Mouse (Mus musculus) thymus, postnatal 25 days (tissue): Measurements from ENCODE around the gene Hist1h2bm.

Experiments used
- DNase-seq: peaks from one replicate; pipeline ENCODE4 v3.0.0; 2022

The Hist1h2bm gene

DNA sequence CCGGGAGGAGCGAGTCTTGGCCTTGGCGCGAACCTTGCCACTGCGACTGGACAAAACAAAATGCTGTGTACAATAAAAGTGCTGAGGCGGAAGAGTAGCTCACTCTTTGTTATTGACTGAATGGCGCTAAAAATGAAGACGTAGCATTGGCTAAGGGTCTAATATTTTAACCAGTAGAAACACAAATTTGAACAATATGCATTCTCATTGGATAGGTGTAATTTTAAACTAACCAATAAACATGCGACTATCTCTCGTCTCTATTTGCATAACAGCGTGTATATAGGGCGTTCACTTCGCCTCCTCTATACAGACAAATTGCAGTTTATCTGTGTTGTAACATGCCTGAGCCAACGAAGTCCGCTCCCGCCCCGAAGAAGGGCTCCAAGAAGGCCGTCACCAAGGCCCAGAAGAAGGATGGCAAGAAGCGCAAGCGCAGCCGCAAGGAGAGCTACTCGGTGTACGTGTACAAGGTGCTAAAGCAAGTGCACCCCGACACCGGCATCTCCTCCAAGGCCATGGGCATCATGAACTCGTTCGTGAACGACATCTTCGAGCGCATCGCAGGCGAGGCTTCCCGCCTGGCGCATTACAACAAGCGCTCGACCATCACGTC lies at the start of gene Hist1h2bm:
Hist1h2bm (plus strand) TSS at position 288 of the 616 bp plus-strand sequence.
- DNase-seq, result peak; percentile 76

- DNase-seq, result no peak
Measured at GRCm38 (mm10) chr13:21677305-21677704, 44.5 kb upstream of the Hist1h2bm start, which contains the start of gene Olfr1360. TSS of gene Olfr1360 (minus strand) at chr13:21677405.

- no peak for DNase-seq
Measured at GRCm38 (mm10) chr13:21697811-21698210, 24.0 kb upstream of the Hist1h2bm start, which contains the start of gene Olfr1359. TSS of gene Olfr1359 (plus strand) at chr13:21698111.

- no peak for DNase-seq
Measured at GRCm38 (mm10) chr13:21706669-21707068, 15.2 kb upstream of the Hist1h2bm start.

GRCm38 (mm10) chr13:21710031-21710711 lies 11.7 kb upstream of the Hist1h2bm start:
- DNase-seq, result peak; percentile 93

DNA sequence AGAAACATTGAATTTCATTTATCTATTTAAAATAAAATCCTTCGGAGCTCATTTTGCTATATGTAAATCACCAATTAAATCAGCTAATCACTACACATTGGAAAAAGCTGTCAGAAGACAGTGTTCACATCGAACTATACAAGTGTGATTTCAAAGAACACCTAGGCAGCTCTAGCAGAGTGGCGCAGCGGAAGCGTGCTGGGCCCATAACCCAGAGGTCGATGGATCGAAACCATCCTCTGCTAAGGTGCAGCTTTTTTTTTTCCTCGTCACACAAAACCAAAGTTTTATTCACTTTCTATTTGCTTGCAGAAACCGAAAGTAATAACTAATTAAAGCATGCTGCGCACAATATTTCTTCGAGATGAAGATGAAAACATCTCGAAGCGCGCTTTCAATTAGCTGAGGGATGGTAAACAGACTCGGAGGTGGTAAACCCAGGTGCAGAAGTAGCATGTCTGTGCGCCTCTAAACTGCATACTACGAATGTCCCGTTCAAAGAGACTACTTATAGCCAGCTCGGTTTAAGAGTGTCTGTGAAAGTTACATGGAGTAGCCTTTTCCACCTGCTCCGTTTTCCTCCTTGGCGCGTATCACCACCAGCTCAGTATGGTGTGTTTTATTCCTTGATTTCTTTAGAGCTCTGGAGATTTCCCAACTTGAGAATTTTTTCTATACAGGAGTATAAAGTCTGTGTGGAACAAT lies 10.9 kb upstream of the Hist1h2bm start:
- peak; percentile 86 for DNase-seq

- no peak for DNase-seq
Measured at GRCm38 (mm10) chr13:21711698-21712097, 10.1 kb upstream of the Hist1h2bm start.

DNA sequence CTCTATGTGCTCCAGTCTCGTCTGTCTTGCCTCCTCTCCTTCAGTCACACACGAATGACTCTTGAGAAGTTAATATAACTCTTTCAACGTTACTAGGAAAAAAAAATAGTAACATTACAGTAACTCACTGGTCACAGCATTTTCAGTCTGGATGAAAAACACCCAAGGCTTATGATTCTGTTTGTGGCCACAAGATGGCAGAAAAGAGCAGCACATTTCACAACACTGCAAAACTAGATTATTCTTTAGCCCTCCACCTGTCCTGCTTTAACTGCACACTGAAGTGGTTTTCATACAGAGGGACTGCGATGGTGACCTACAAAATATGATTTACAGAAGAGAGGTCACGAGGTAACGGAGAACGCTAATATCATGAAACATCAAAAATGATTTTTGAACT lies 7.1 kb upstream of the Hist1h2bm start:
- DNase-seq, result peak; percentile 76

DNA sequence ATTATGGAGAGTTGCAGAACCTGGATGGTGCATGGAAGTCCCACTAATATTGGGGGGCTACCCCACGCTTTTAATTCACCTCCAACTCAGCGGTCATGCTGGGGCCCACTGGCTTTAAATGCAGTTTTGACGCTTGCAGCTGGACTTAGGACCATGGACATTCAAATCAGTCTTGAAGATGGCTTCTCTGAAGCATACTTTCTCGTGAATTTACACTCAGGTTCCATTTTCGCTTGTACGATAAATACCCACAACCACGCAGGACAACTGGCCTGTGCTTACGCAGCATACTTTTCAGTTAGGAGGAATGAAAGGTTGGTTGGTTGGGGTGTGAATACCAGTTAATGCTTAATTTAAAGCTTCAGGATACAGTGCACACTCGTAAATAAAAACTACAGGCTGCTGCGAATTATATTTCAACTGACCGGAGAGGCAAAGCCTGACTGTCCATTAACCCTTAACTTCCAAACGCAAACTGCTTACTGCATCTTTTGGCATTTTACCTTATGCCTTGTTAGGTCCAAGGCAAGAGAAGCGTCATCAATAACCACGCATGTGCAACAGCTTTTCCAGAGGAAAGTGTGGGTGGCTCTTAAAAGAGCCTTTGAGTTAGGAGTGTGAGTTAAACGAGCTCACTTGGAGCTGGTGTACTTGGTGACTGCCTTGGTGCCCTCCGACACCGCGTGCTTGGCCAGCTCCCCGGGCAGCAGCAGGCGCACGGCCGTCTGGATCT lies 6.5 kb upstream of the Hist1h2bm start:
- peak; percentile 12 for DNase-seq

- DNase-seq, result peak; percentile 86
Measured at GRCm38 (mm10) chr13:21715864-21716539, 5.8 kb upstream of the Hist1h2bm start, which contains the start of the genes Hist1h2bl and Hist1h2ai. TSS of gene Hist1h2bl (minus strand) at chr13:21716143. TSS of gene Hist1h2ai (plus strand) at chr13:21716422.

DNA sequence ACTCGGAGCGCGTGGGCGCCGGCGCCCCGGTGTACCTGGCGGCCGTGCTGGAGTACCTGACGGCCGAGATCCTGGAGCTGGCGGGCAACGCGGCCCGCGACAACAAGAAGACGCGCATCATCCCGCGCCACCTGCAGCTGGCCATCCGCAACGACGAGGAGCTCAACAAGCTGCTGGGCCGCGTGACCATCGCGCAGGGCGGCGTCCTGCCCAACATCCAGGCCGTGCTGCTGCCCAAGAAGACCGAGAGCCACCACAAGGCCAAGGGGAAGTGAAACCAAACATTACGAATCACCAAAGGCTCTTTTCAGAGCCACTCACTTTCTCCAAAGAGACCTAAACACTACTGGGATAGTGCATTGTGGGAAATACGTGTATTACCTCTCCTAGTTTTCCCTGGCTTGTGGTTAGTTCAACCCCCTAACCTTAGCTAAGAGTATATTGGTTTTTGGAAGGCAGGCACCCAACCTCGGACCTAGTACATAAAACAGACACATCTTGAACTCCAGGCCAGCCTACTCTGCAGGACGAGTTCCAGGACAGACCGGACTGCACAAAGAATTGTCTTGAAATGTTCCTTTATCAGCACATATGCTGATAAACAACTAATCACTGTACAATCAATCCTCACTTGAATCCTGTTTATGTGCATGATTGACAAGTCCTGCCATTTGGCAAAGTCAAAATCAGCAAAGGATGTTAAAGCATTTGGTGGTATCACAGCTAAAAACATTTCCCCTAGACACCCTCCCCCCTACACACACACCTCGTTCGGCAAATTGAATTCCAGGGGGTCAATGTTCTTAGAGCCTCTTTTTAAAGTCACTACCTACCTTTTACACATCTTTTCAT lies 5.1 kb upstream of the Hist1h2bm start:
- DNase-seq, result peak; percentile 44

DNA sequence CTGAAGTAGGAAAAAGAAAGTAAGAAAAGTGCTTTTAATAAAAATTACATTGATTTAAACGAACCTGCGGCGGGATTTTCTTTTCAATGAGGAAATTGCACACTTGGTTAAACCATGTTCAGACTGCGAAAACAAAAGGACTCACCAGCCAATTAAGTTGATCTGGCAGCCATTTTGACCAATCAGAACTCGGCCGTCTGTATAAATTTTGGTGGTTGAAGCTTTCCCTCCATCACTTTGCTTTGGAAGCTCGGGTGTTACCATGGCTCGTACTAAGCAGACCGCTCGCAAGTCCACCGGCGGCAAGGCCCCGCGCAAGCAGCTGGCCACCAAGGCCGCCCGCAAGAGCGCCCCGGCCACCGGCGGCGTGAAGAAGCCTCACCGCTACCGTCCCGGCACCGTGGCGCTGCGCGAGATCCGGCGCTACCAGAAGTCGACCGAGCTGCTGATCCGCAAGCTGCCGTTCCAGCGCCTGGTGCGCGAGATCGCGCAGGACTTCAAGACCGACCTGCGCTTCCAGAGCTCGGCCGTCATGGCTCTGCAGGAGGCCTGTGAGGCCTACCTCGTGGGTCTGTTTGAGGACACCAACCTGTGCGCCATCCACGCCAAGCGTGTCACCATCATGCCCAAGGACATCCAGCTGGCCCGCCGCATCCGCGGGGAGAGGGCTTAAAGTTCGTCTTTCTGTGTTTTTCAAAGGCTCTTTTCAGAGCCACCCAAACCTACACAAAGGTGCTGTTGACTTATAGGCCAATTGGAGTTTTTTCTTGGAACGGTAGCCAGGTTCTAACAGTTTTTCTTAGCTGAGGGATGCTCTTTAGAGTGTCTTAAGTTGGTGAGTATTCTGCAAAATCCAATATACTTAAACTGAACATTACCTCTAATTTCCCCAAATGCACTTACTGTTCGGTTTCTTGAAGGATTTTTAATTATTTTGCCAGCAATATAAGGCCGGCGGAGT lies 4.2 kb upstream of the Hist1h2bm start, which contains the start of gene Hist1h3h:
Hist1h3h (plus strand) TSS at position 263 of the 961 bp plus-strand sequence.
- DNase-seq, result peak; percentile 91

DNA sequence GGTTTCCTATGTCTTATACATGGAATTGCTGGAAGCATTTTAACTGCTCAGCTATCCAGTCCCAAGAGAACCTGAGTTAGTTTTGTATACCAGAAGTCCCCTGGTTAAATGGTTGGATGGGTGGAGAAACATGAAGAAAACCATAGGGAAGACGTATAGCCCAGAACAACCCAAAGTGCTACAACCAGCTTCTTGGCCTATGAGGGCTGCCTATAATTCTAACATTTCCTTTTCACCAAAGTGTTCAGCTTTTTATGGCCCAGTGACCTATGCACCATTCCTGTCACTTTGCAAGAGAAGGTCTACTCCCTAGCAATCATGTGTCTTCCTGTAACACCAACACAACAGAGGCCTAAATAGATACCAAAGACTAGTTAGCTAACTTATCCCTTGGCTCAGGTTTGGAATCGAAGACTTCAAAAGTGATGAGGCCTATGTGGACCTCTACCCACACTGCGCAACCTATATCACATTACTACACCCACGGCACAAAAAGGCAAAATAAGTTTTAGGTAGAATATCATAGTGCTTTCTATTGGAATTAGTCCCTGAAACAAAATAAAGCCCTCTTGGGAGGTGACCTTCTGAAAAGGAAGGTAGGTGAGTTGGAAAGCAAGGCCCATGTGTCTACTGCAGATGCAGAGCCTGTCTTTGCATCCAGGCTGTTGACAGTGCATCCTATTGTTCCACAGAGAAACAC lies 3.3 kb upstream of the Hist1h2bm start:
- DNase-seq, result peak; percentile 13

DNA sequence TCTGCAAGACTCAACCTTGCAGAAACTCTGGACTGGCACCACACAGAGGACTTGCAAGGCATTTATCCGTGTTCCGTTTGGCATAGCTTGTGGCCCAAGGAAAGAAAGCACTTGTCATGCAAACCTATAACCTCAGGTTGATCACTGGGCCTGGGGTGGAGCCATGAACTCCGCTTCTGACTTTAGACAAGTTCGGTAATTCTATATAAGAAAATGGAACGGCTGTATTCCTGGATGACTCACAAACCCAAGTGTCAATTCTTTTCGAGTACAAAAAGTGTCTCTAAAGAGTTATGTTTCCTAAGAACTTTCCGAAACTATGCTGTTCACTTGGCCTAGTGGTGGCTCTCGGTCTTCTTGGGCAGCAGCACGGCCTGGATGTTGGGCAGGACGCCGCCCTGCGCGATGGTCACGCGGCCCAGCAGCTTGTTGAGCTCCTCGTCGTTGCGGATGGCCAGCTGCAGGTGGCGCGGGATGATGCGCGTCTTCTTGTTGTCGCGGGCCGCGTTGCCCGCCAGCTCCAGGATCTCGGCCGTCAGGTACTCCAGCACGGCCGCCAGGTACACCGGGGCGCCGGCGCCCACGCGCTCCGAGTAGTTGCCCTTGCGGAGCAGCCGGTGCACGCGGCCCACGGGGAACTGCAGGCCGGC lies 612 bp upstream of the Hist1h2bm start:
- peak; percentile 20 for DNase-seq

- DNase-seq, result no peak
Measured at GRCm38 (mm10) chr13:21722373-21722925, 605 bp downstream of the Hist1h2bm start.

- DNase-seq, result peak; percentile 35
Measured at GRCm38 (mm10) chr13:21722993-21723836, 1.4 kb downstream of the Hist1h2bm start.

GRCm38 (mm10) chr13:21727948-21728572 lies 6.2 kb downstream of the Hist1h2bm start:
- DNase-seq, result no peak
